Mouse (Mus musculus) spleen, postnatal 4 days (tissue): ENCODE results near the gene Ddn.

ENCODE experiments used
- DNase-seq, 2 experiments: peaks; one replicate each; pipeline ENCODE4 v3.0.0; 2022; ENCODE audit warnings: low spot score in 2 of 2

Gene Ddn

DNA sequence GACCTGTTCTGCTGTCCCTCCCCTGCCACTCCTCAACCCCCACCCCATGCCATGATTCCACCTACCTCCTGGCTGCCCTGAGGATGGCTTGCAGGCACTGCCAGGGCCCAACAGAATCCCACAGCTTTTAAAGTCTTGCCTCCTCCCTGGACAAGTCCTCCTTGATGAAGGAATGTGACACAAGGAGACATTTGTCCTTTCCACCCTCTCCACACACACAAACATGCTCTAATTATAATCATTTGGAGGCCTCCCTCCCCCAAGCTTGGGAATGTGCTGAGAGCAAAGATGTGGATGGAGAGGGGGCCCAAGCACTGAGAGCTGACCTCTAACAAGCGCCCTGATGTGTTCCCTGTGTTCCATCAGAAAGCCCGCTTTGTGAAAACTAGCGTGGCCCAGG, at the start of gene Ddn:
Ddn (minus strand) TSS at position 101 of the 400 bp plus-strand sequence.
- no peak for DNase-seq

DNA sequence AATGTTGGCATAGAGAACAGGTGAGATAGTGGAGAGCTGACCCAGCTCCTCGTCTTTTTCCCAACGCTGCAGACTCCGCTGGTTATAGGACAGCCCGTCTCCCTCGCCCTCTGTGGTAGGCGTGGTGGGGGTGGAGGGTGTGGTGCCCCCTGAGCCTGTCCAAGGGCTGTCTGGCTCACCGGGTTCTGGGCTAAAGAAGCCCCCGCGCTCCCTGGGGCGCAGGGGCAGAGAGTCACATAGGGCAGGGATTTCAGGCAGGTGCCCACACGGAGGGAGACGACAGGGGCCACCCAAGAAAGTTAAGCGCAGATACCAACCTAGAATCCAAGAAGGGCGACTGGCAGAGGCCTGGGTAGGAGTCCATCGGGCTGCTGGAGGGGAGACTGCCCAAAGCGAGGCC, 44.9 kb upstream of the Ddn start:
- no peak for DNase-seq

- no peak for DNase-seq
Observed at GRCm38 (mm10) chr15:98853161-98853937, 44.1 kb upstream of the Ddn start.

DNA sequence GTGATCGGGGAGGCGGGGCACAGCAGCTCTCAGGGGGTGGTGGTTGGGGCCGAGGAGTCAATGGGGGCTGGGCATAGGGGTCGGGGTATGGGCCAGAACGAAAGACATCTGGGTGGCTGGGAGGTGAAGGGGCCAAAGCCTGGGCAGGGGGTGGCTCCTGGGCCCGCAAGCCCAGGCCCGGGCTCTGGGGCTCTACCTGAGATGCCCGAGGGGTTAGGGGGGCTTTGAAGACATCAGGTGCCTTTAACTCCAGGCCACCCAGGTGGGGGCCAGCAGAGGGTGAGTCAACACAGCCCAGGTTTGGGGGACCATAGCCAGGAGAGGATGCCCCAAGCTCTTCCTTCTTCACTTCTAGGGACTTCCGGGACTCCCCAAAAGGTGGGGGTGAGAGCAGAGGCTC, 43.4 kb upstream of the Ddn start:
- DNase-seq, result peak in 1 of 2 experiments; percentile 61

- peak in 1 of 2 experiments; percentile 62 for DNase-seq
Observed at GRCm38 (mm10) chr15:98852071-98852470, 42.8 kb upstream of the Ddn start.

GRCm38 (mm10) chr15:98851229-98851818, 42.0 kb upstream of the Ddn start:
- no peak for DNase-seq

DNA sequence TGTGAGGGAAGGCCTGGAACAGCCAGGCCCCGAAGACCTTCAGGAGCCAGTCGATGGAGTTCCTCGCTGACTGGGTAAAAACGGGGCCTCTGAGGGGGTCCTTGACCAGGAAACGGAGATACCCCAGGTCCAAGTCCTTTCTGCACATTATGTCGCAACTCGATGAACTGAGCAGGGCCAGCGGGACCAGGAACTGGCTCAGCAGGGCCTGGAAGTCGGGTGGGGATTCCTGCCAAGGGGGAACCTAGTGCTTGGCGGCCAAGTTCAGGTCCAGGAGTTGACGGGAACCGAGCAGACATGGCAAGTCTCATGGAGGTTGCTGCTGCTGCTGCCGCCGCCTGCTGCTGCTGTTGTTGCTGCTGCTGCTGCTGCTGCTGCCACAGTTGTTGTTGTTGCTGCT, 41.4 kb upstream of the Ddn start:
- DNase-seq, result peak in 1 of 2 experiments; percentile 58

DNA sequence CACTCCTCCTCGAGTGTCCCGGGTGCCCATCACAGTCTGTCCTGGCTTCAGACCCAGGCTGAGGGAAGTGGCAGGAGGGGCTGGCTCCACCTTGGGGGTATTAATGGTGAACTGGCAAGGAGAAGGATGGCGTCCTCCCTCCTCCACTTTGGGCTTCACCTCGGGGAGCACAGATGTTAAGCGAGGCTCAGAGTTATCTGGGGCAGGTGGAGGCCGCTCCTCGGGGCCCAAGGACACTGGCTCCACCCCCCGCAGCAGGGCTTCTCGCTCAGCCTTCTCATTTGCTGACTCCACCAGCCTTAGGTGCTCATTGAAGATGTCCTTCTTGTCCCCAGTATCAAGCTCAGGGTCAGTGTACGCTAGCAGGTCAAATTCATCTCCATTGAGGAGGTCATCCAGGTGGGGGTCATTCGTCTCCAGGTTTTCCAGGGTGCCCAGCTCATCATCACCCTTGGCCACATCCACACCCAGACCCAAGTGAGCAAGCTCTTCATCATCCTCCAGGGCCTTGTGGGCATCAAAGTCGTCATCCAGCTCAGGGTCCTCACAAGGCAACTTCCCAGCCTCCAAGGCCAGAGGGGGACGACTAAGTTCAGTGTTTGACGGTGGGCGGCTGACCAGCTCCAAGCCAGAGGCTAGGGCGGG, 40.8 kb upstream of the Ddn start:
- peak in 1 of 2 experiments; percentile 59 for DNase-seq

- no peak for DNase-seq
Observed at GRCm38 (mm10) chr15:98849165-98849564, 39.9 kb upstream of the Ddn start.

DNA sequence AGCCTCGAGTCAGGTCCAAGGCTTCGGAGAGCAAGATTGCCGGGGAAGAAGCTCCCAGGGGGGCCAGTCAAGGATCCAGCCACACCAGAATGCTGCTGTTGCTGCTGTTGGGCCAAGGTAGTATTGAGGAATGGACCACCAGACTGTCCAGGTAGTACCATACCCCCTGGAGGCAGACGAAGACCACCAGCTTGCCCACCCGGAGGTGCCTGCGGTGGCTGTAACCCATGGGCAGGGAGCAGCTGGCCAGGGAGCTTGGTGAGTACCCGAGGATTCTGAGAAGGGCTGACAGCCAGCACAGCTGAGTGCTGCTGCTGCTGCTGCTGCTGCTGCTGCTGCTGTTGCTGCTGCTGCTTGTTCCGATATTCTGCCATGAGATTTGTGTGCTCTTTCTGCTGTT, 36.9 kb upstream of the Ddn start:
- no peak for DNase-seq

DNA sequence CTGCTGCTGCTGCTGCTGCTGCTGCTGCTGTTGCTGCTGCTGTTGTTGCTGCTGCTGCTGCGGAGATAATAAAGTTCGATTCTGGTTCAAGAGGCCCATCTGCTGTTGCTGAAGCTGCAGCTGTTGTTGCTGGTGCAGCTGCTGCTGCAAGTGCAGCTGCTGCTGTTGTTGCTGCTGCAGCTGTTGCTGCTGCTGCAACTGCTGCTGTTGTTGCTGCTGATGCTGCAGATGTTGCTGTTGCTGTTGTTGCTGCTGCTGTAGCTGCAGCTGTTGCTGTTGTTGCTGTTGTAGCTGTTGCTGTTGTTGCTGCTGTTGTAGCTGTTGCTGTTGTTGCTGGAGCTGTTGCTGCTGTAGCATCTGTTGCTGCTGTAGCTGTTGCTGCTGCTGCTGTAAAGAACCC, 35.9 kb upstream of the Ddn start:
- no peak for DNase-seq

DNA sequence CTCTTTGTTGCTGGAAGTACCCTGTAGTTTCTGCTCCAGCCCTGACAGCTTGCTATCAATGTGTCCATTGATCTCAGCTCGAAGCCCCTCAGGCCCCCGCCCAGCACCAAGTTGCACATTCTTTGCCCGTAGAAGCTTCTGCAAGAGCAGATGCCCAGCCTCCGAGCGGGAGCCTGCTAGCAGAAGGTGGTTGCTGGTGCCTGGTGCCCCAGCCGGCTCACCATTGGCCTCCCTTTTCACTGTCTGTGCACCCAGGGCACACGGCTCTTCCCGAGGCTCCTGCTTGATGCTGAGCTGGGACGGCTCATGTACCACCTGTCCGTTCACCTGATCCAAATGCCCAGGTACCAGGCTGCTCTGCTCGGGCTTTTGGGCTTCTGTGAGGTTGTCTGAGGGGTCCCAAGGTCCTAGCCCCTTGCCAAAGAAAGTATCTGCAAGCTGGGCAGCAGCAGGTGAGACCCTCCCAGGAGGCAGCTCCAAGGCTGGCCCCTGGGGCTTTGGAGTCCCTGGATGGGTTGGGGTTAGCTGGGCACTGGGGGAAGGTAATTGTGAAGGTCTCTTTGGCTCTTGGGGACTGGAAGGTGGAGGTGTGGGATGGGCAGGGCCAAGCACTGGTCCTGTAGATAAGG, 34.4 kb upstream of the Ddn start:
- peak in 1 of 2 experiments; percentile 61 for DNase-seq

- no peak for DNase-seq
Observed at GRCm38 (mm10) chr15:98839671-98840585, 30.6 kb upstream of the Ddn start.

GRCm38 (mm10) chr15:98839161-98839560, 29.9 kb upstream of the Ddn start:
- no peak for DNase-seq

DNA sequence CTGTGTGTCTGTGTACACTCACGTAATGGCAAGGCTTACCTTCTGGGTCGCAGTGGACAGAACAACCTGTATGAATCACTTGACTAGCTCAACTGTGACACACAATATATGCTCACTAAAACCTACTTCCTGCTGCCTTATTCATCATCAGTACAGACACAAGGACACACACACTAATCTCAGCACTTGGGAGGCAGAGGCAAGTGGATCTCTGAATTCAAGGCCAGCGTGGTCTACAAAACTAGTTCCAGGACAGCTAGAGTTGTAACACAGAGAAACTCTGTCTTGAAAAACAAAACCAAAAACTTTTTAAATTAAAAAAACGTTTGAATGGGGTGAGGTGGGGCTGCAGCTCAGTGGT, 28.4 kb upstream of the Ddn start:
- DNase-seq, result no peak

GRCm38 (mm10) chr15:98837006-98837742, 27.9 kb upstream of the Ddn start:
- DNase-seq, result no peak

DNA sequence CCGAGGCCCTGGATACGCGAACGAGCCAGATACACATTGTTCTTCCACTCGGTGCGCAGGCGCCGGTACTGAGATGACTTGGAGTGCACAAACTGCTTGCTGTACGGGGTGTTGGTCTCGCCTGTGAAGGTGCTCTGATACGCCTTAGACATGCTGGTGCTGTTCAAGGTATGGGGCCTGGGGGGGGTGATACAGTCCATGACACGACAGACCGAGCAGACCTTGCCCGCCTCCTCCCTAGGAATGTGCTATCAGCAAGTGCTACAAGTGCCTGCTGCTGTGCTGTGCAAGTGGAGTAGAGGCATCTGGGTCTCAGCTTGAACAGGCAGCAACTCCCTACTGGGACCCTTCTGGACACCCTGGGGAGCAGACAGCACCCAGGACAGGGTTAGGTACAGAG, 26.0 kb upstream of the Ddn start:
- no peak for DNase-seq

DNA sequence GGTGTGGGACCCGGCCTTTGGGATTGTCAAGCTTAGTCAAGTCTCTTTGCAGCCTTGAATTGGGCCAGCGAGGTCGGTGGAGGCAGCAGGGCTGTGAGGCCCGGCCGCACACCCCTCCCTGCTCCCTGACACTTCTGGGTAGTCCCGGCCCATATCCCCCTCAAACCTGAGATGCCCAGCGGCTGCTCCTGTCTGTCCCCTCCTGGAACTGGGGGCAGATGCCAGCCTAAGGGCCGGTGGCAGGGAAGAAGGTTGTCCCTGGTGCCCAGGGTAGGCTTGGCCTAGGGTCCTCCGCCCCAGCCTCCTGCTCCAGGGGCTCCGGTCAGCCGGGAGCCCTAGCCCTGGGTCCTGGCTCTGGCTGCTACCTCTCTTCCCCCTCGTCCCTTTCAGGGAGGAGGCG, 24.8 kb upstream of the Ddn start:
- no peak for DNase-seq

- DNase-seq, result no peak
Observed at GRCm38 (mm10) chr15:98833281-98833680, 24.0 kb upstream of the Ddn start.

GRCm38 (mm10) chr15:98832161-98833058, 23.1 kb upstream of the Ddn start:
- DNase-seq, result peak; percentile 70 to 81
